Mouse (Mus musculus): ENCODE results near the gene Sgca. TPM values are rescaled to one million over a fixed set of nuclear protein-coding genes. Genes with fewer than 3 reads are reported as not detected.

Gene Sgca
- 0.26 and 0.36 TPM in 2 replicates for polyA plus RNA-seq (2015; fragmentation: Nextera tagmentation; extraction: Ambion mirVana)

DNA sequence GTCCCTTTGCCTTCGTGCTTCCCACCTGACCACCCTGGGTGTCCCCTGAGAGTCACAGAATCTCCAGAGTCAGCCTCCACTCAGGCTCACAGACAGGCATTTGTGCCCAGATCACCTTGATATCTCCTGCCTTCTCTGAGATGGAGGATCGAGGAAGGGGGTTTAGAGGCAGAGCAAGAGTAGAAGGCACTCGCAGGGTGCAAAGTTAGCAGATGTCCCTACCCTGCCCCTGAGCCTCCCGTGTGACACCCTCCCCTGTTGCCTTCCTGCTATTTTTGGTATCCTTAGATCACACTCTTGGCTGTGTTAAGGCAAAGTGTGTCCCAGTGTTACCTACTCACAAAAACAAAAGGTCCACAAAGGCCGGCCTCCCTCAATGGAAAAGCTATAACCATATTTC, at the start of gene Sgca:
Sgca (minus strand) TSS at position 129 of the 400 bp plus-strand sequence.
- Histone ChIP-seq H3K27ac (ENCODE audit: low read length) (no peak within 1 kb of the TSS), H3K4me3 (ENCODE audit: low read length) (no peak within 1 kb of the TSS), H3K9me3 (ENCODE audit: control insufficient read depth, low read length) (no peaks in the 10 kb centered on the region), H3K36me3 (ENCODE audit: control insufficient read depth, insufficient read depth, low read length) (no peaks in the 10 kb centered on the region), H3K9ac (ENCODE audit: low read depth, low read length) (no peak within 1 kb of the TSS), H3K27me3 (replicated peaks; ENCODE audit: control insufficient read depth, insufficient read depth, low read length) (no peaks in the 10 kb centered on the region; the same call in 1 of the 2 replicates), H3K4me2 (ENCODE audit: low read depth, low read length) (no peak within 1 kb of the TSS), H3K4me1 (ENCODE audit: control insufficient read depth, insufficient read depth, low read length) (peaks cover 3% of the 10 kb centered on the region; the same call in 1 of the 2 replicates)
- ATAC-seq, result no peak
- 62% methylated on average over 5 of the region's 5 CpGs for WGBS

DNA sequence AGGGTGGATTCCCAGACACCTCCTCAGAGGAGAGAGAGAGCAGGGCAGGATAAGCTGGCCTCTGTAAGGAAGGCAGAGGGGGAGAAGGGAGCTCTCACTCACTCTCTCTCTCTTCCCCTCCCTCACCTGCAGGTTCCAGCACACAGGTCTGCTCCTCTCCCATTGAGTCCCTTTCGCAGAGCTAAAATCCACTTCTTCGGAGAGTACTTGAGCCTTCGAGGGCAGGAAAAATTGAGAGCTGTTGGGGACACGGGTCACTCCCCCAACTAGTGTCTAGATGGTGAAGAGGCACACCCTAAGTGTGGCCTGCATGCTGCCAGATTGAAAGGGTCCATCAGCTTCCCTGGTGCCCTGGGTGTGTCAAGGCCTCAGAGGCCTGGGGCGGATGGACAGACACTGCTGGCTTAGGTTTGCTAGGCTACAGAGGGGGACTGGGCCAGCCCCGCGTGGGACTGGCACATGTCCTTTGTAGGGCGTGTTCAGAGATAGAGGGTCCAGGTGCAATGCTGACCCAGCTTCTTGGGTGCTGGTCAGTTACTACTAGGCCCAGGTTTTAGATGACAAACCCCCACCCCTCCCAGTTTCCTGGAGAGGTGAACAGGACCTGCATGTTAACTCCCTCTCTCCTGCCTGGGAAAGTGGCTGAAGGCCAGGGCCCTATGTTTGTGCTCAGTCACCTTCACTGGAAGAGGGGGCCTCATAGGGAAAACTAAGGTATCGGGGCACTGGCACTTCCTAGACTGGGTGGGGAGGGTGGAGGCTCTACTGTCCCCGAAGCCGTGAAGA, 49.3 kb upstream of the Sgca start:
- Histone ChIP-seq H3K27ac (ENCODE audit: low read length) (no peak overlapping the region), H3K27me3 (replicated peaks; ENCODE audit: control insufficient read depth, insufficient read depth, low read length) (no peaks in the 10 kb centered on the region), H3K36me3 (ENCODE audit: control insufficient read depth, insufficient read depth, low read length) (peaks cover 4% of the 10 kb centered on the region; the same call in 1 of the 2 replicates), H3K9me3 (ENCODE audit: control insufficient read depth, low read length) (no peaks in the 10 kb centered on the region), H3K4me2 (ENCODE audit: low read depth, low read length) (no peak overlapping the region), H3K4me3 (ENCODE audit: low read length) (no peak overlapping the region), H3K9ac (ENCODE audit: low read depth, low read length) (no peak overlapping the region), H3K4me1 (ENCODE audit: control insufficient read depth, insufficient read depth, low read length) (no peaks in the 10 kb centered on the region)
- 84% methylated on average over 11 of the region's 11 CpGs for WGBS
- ATAC-seq, result no peak

DNA sequence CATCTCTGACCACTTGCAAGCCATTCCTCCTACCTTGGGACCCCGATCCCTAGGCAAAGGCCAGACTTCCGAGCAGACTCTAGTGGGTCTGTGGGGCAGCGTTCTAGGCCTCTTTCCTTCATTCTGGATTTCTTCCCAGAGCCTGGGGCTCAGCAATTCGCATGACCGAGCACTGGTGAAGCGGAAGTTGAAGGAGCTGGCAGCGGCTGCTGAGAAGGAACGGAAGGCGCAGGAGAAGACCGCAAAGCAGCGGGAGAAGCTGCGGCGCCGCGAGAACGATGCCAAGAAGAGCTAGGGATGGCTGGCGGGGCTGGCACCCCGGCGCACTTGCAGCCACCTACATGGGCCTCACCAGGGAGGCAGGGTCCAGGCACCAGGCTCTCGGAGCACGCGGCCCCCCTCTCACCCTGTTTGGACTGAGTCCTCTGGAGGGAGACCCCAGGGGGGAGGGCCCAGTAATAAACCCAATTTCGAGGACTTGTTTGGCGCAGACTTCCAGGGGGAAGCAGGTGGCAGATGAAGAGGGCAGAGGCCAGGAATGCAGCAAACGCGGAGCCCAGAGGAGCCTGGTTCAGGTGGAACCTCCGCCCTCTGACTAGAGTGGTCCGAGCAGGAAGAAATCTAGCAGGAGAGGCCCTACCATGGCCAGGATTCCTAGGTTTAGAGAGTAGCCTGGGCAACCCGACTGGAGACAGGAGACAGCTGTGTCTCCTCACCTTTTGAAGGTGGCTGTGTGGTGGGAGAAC, 48.5 kb upstream of the Sgca start:
- Histone ChIP-seq H3K4me1 (ENCODE audit: control insufficient read depth, insufficient read depth, low read length) (no peaks in the 10 kb centered on the region), H3K27ac (ENCODE audit: low read length) (no peak overlapping the region), H3K4me2 (ENCODE audit: low read depth, low read length) (no peak overlapping the region), H3K27me3 (replicated peaks; ENCODE audit: control insufficient read depth, insufficient read depth, low read length) (no peaks in the 10 kb centered on the region), H3K9me3 (ENCODE audit: control insufficient read depth, low read length) (no peaks in the 10 kb centered on the region), H3K4me3 (ENCODE audit: low read length) (no peak overlapping the region), H3K36me3 (ENCODE audit: control insufficient read depth, insufficient read depth, low read length) (peaks cover 4% of the 10 kb centered on the region; the same call in 1 of the 2 replicates), H3K9ac (ENCODE audit: low read depth, low read length) (no peak overlapping the region)
- 72% methylated on average over 29 of the region's 29 CpGs for WGBS
- no peak for ATAC-seq

DNA sequence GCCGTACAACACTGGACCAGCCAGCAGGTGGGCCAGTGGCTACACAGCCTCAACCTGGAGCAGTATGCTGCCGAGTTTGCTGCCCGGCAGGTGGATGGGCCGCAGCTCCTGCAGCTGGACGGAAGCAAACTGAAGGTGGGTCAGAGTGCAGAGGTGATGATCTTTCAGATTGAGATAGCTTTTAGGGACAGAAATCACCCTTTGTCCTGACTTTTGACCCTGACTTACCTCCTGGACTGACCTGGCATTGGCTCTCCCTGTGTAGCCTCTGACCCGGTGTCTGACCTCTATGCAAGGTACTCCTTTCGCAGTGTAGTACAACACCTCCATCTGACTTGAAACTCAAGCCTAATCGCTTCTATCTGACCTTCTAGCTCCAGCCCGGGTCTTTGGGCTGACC, 47.4 kb upstream of the Sgca start:
- Histone ChIP-seq H3K27me3 (replicated peaks; ENCODE audit: control insufficient read depth, insufficient read depth, low read length) (no peaks in the 10 kb centered on the region), H3K4me1 (ENCODE audit: control insufficient read depth, insufficient read depth, low read length) (no peaks in the 10 kb centered on the region), H3K27ac (ENCODE audit: low read length) (no peak overlapping the region), H3K36me3 (ENCODE audit: control insufficient read depth, insufficient read depth, low read length) (peaks cover 7% of the 10 kb centered on the region; the same call in 1 of the 2 replicates), H3K4me3 (ENCODE audit: low read length) (no peak overlapping the region), H3K4me2 (ENCODE audit: low read depth, low read length) (no peak overlapping the region), H3K9ac (ENCODE audit: low read depth, low read length) (no peak overlapping the region), H3K9me3 (ENCODE audit: control insufficient read depth, low read length) (no peaks in the 10 kb centered on the region)
- ATAC-seq, result no peak
- 96% methylated on average over 9 of the region's 9 CpGs for WGBS

DNA sequence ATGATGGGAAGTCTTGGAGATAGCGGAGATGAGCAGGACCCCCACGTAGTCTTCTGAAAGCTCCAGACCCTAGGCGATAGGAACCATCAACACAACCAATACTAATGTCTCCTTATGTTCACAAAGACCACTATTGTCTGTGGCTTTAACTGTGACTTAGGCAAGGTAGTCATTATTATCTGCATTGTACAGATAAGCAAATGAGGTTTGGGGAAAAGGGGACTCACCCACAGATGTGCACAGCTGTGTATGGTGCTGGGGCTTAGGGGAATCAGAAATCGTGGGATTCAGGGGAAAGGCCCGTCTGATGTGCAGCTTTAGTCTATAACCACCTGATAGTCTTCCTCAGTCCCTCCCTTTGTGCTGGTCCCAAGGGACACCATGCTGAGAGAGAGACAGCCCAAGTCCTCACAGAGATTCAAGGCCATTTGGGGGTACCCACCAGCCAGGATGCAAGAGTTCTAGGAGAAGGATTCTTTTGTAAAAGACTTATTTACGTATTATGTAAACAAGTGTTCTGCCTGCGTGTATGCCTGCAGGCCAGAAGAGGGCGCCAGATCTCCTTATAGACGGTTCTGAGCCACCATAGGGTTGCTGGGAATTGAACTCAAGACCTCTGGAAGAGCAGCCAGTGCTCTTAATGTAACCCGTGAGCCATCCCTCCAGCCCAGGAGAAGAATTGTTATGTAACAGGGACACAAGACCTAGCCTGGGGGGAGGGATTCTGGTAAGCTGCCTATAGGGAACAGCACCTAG, 46.3 kb upstream of the Sgca start:
- Histone ChIP-seq H3K27ac (ENCODE audit: low read length) (no peak overlapping the region), H3K9me3 (ENCODE audit: control insufficient read depth, low read length) (no peaks in the 10 kb centered on the region), H3K4me2 (ENCODE audit: low read depth, low read length) (no peak overlapping the region), H3K9ac (ENCODE audit: low read depth, low read length) (no peak overlapping the region), H3K4me1 (ENCODE audit: control insufficient read depth, insufficient read depth, low read length) (no peaks in the 10 kb centered on the region), H3K4me3 (ENCODE audit: low read length) (no peak overlapping the region), H3K36me3 (ENCODE audit: control insufficient read depth, insufficient read depth, low read length) (peaks cover 7% of the 10 kb centered on the region; the same call in 1 of the 2 replicates), H3K27me3 (replicated peaks; ENCODE audit: control insufficient read depth, insufficient read depth, low read length) (no peaks in the 10 kb centered on the region)
- WGBS, result 79% methylated on average over 10 of the region's 10 CpGs
- ATAC-seq, result no peak

DNA sequence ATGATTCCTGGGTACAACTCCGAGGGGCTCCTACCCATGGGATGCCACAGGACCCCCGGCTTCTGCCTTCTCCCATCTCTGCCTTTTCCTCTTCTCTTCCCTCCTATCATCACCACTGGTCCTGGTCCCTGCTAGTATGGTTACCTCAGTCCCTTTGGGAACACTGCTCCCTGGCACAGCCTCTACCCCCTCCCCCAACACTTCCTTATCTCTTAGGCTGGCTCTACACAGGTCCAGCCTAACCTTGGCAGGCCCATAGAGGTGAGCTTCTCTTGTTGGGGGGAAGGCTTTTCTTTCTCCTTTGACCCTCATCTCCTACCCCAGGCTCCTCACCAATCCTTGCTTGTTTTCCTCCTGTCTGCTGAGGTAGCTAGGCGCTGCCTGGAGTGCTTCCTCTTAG, 39.4 kb upstream of the Sgca start:
- no peak overlapping the region for H3K4me2 ChIP-seq (ENCODE audit: low read depth, low read length)
- H3K27ac ChIP-seq (ENCODE audit: low read length), result no peak overlapping the region
- H3K4me3 ChIP-seq (ENCODE audit: low read length), result no peak overlapping the region
- 64% methylated on average over 3 of the region's 3 CpGs for WGBS
- no peaks in the 10 kb centered on the region for H3K27me3 ChIP-seq (replicated peaks; ENCODE audit: control insufficient read depth, insufficient read depth, low read length)
- no peak overlapping the region for H3K9ac ChIP-seq (ENCODE audit: low read depth, low read length)
- peaks cover 8% of the 10 kb centered on the region for H3K4me1 ChIP-seq (ENCODE audit: control insufficient read depth, insufficient read depth, low read length)
- H3K36me3 ChIP-seq (ENCODE audit: control insufficient read depth, insufficient read depth, low read length), result 0 out of 2 replicates have a peak, but pooled peaks cover 3% of the 10 kb centered on the region
- no peaks in the 10 kb centered on the region for H3K9me3 ChIP-seq (ENCODE audit: control insufficient read depth, low read length)
- ATAC-seq, result no peak

DNA sequence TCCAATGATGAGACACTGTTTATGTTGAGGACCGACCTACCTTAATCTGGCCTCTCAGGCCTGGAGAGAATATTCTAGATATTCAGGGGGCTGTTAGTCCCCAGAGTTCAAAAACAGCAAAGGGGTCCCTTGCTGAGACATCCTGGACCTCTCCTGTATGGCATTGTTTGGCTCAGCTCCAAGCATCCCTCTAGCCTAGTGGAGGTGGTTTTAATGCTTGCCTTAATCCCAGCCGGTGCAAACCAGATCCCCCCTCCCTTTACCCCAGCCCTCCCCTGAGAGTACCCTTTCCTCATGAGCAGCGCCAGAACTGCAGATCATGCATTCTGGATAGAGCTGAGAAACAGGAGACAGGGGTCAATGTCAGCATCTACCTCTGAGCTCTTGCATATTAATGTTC, 36.4 kb upstream of the Sgca start:
- Histone ChIP-seq H3K27ac (ENCODE audit: low read length) (no peak overlapping the region), H3K4me1 (ENCODE audit: control insufficient read depth, insufficient read depth, low read length) (peaks cover 18% of the 10 kb centered on the region), H3K4me2 (ENCODE audit: low read depth, low read length) (no peak overlapping the region), H3K4me3 (ENCODE audit: low read length) (no peak overlapping the region), H3K27me3 (replicated peaks; ENCODE audit: control insufficient read depth, insufficient read depth, low read length) (no peaks in the 10 kb centered on the region), H3K9me3 (ENCODE audit: control insufficient read depth, low read length) (no peaks in the 10 kb centered on the region), H3K9ac (ENCODE audit: low read depth, low read length) (no peak overlapping the region), H3K36me3 (ENCODE audit: control insufficient read depth, insufficient read depth, low read length) (no peaks in the 10 kb centered on the region)
- no peak for ATAC-seq
- 29% methylated on average over 3 of the region's 3 CpGs for WGBS

DNA sequence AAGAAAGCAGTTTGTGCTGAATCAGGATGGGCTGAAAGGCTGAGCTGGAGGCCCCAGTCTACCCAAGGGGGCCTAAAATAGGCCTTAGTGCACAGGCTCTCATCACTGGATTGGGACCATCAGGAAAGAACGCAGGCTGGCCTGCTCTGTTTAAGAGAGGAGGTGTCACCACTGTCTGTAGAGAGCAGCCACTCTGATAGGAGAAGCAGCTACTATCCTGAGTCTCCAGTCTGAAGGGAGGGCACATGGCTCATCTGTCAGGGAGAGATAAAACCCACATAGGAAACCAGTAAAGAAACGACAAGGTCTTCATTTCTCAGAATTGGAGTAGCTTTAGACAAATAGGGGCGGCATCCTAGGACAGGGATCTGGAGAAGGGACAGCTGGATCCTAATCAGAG, 35.9 kb upstream of the Sgca start:
- peaks cover 21% of the 10 kb centered on the region for H3K4me1 ChIP-seq (ENCODE audit: control insufficient read depth, insufficient read depth, low read length)
- H3K4me3 ChIP-seq (ENCODE audit: low read length), result no peak overlapping the region
- H3K9ac ChIP-seq (ENCODE audit: low read depth, low read length), result no peak overlapping the region
- no peaks in the 10 kb centered on the region for H3K36me3 ChIP-seq (ENCODE audit: control insufficient read depth, insufficient read depth, low read length)
- H3K9me3 ChIP-seq (ENCODE audit: control insufficient read depth, low read length), result no peaks in the 10 kb centered on the region
- 0 out of 2 replicates have a peak overlapping the region, but pooled peaks have one; percentile 9 for H3K4me2 ChIP-seq (ENCODE audit: low read depth, low read length)
- H3K27ac ChIP-seq (ENCODE audit: low read length), result no peak overlapping the region
- no peaks in the 10 kb centered on the region for H3K27me3 ChIP-seq (replicated peaks; ENCODE audit: control insufficient read depth, insufficient read depth, low read length)
- peak; percentile 36; the same call in 1 of the 2 replicates for ATAC-seq
- WGBS, result 50% methylated on average over 3 of the region's 3 CpGs

DNA sequence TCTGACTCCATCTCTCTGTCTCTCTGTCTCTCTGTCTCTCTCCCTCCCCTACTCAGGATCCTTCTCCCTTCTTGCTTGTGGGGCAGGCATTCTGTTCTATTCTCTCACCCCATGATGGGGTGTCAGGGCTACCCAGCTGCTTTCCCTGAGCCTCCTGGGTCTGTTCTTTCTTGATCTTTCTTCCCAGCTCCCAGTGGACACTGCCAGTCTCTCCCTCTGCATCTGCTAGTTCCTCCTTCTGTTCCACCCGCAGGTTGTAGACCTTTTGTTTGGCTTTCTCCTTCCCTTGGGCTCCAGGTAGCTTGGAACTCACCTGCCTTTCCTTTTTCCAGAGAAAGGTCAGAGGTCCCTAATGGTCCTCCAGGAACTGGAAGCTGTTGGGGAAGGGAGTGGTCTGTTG, 35.3 kb upstream of the Sgca start:
- peak overlapping the region; percentile 46 for H3K4me2 ChIP-seq (ENCODE audit: low read depth, low read length)
- ATAC-seq, result no peak
- H3K9ac ChIP-seq (ENCODE audit: low read depth, low read length), result no peak overlapping the region
- H3K4me1 ChIP-seq (ENCODE audit: control insufficient read depth, insufficient read depth, low read length), result peaks cover 25% of the 10 kb centered on the region
- H3K27me3 ChIP-seq (replicated peaks; ENCODE audit: control insufficient read depth, insufficient read depth, low read length), result no peaks in the 10 kb centered on the region
- no peak overlapping the region; the same call in 1 of the 2 replicates for H3K4me3 ChIP-seq (ENCODE audit: low read length)
- H3K9me3 ChIP-seq (ENCODE audit: control insufficient read depth, low read length), result no peaks in the 10 kb centered on the region
- WGBS, result 35% methylated on average over 1 of the region's 1 CpGs
- no peaks in the 10 kb centered on the region for H3K36me3 ChIP-seq (ENCODE audit: control insufficient read depth, insufficient read depth, low read length)
- H3K27ac ChIP-seq (ENCODE audit: low read length), result no peak overlapping the region

Measured in intestine, embryonic 16.5 days (tissue).